Mouse (Mus musculus): ENCODE measurements around the gene Ccl5.

Gene Ccl5

DNA sequence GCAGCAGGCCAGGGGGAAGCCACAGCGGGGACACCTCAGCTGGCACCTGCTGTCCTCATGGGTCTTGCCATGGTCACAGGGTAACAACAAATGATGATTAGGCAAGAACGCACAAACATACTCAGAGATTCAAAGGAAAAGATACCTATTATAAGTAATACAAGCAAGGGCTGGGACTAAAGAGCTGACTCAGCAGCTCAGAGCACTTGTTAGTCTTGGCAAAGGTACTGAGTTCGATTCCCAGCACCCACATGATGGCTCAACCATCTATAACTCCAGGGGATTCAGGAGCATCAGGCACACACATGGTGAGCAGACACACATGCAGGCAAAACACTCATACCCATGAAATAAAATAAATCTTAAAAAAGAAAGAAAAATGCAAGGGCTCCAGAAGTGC lies 11.1 kb upstream of the Ccl5 start:
- in situ Hi-C loops (cut with MboI; ENCODE audit: low sequenced_read_pairs): no loop called here

DNA sequence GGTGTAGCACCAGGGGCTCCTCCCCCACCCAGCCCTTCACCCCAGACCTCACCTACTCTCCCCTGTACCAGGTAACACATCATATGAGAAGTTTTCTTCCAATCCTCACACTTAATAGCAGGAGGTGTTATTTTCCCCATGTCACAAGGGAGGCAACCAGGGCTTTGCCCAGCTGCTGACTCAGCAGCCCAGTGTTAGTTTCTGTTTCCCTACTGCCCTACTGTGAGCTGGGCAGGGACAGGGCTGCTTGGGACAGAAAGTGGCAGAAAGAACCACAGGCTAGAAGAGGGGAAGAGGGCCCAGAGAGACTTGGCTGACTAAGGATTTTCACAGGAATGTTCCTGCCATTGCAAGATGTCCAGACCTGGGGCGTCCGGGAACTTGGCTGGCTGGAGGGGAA lies 10.6 kb upstream of the Ccl5 start:
- in situ Hi-C loops (cut with MboI; ENCODE audit: low sequenced_read_pairs): no loop called here

GRCm38 (mm10) chr11:83538705-83539314 lies 8.5 kb upstream of the Ccl5 start:
- in situ Hi-C loops (cut with MboI; ENCODE audit: low sequenced_read_pairs): no loop called here

GRCm38 (mm10) chr11:83536831-83537230 lies 6.5 kb upstream of the Ccl5 start:
- in situ Hi-C loops (cut with MboI; ENCODE audit: low sequenced_read_pairs): no loop called here

DNA sequence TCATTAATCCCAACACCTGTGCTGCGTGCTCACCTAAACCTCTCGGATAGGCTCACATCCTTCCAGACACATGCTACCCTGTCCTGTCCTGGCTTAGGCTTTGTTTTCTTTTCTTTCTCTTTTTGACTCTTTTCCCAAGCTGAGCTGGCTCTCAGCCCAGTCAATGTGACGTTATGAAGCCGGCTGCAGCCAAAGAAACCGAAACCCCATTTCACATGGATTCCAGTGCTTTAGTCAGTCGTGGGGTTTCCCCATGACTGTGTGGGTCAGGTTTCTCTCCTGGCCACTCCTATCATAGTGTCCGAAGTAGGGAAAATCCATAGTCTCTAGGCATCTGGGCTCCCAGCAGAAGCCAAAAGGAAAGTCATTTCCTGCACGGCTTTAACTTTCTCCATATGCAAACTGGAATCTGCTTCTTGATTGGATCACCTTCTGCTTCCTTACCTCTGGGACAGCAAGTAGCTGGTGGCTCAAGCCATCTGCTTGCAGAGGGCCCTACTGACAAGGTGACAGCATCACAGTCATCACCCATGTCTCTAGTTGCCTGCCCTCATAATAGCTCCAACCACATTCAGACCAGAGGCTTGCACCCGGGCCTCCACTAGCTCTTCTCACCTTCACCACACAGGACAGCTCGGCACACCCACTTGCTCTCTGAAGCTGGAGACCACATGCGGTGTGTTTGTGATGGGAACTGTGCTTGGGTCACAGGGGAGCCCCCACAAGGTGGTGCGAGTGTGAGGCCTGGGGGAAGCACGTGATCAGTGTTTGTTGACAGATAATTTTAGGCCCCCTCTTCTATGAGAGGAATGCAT lies 4.5 kb upstream of the Ccl5 start:
- in situ Hi-C loops (cut with MboI; ENCODE audit: low sequenced_read_pairs): no loop called here

GRCm38 (mm10) chr11:83534143-83534542 lies 3.8 kb upstream of the Ccl5 start:
- in situ Hi-C loops (cut with MboI; ENCODE audit: low sequenced_read_pairs): no loop called here

GRCm38 (mm10) chr11:83533192-83533591 lies 2.9 kb upstream of the Ccl5 start:
- in situ Hi-C loops (cut with MboI; ENCODE audit: low sequenced_read_pairs): no loop called here

DNA sequence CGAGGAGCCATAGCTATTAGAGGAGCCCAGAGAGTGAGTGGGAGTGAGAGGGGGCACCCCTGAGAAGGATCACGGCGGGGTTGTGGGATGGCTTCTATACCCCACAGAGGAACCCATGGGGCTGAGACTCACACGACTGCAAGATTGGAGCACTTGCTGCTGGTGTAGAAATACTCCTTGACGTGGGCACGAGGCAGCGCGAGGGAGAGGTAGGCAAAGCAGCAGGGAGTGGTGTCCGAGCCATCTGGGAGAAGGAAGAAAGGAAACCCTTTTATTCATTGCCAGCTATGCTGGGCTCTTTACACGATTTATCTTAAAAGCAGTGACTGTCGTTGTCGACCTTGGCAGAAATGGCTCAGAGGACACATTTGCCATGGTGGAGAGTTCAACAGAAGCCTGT lies 1.3 kb downstream of the Ccl5 start:
- in situ Hi-C loops (cut with MboI; ENCODE audit: low sequenced_read_pairs): no loop called here

GRCm38 (mm10) chr11:83522075-83522474 lies 8.2 kb downstream of the Ccl5 start, which contains the start of gene Heatr9:
Gene Heatr9 (minus strand): TSS chr11:83522175.
- in situ Hi-C loops (cut with MboI; ENCODE audit: low sequenced_read_pairs): no loop called here

- in situ Hi-C loops (cut with MboI; ENCODE audit: low sequenced_read_pairs): no loop called here
These were observed 11.9 kb downstream of the Ccl5 start for GRCm38 (mm10) chr11:83518371-83518770.

DNA sequence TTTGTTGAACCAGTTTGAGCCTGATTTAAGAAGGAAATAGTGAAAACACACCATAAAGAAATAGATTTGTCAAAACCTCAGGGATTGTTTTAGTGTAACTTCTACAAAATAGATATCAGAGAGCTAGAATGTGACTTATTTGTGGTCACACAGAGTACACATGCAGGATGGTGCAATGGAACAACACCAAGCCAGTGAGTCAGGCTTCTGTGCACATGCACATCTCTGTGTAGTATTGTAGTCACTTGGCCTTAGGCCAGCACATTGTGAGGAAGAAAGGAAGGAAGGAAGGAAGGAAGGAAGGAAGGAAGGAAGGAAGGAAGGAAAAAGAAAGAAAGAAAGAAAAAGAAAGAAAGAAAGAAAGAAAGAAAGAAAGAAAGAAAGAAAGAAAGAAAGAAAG lies 13.2 kb downstream of the Ccl5 start:
- in situ Hi-C loops (cut with MboI; ENCODE audit: low sequenced_read_pairs): no loop called here

GRCm38 (mm10) chr11:83509521-83509920 lies 20.8 kb downstream of the Ccl5 start:
- in situ Hi-C loops (cut with MboI; ENCODE audit: low sequenced_read_pairs): no loop called here

- in situ Hi-C loops (cut with MboI; ENCODE audit: low sequenced_read_pairs): no loop called here
These were observed 26.0 kb downstream of the Ccl5 start for GRCm38 (mm10) chr11:83504308-83504707.

DNA sequence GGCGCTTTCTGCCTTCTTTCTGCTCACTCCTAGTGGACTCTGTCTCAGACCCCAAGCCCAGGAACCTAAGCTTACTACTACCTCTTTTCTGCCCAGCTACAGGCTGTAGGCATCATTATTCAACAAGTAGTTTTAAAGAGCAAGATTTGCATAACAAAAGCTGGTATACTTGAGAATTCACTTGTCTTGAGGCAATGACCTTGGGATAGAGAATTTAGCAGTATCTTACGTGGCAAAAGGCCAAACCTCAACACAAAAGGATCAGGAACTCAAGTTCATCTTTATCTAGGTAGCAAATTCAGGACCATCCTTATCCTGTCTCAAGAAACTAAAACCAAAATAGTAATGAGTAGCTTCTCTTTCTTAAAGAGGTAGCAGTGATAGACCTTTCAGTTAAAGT lies 34.7 kb downstream of the Ccl5 start:
- in situ Hi-C loops (cut with MboI; ENCODE audit: low sequenced_read_pairs): no loop called here

DNA sequence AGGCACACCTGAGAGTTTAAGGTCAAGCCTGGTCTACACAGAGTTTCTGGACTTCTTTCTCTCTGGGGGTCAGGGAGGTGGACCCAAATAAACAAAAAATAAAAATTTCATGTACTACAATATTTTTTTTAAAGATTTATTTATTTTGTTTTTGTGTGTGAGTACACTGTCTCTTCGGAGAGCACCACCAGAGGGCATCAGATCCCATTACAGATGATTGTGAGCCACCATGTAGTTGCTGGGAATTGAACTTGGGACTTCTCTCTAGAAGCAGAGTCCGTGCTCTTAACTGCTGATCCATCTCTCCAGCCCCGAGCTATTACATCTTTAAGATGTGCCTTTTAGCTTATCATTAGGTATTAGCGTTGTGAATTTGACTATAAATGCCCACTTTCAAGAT lies 38.8 kb downstream of the Ccl5 start:
- in situ Hi-C loops (cut with MboI; ENCODE audit: low sequenced_read_pairs): no loop called here
